Mouse (Mus musculus): ENCODE measurements around the gene Cs. TPM values are rescaled to one million over a fixed set of nuclear protein-coding genes. Genes with fewer than 3 reads are reported as not detected.

Cs gene
- polyA plus RNA-seq, 1 experiment from 2014 or later = 244 TPM

- 0 out of 2 replicates have a peak overlapping the region, but pooled peaks have one; percentile 5 for H3K4me3 ChIP-seq
- 87% methylated on average over 5 of the region's 5 CpGs for WGBS
- no peak for DNase-seq (ENCODE audit: low spot score)
- peaks cover 32% of the 10 kb centered on the region for H3K4me1 ChIP-seq
- no peaks in the 10 kb centered on the region for H3K27me3 ChIP-seq (replicated peaks; ENCODE audit: low read depth, poor library complexity, severe bottlenecking)
- H3K27ac ChIP-seq (replicated peaks) = no peak overlapping the region
- no peaks in the 10 kb centered on the region for H3K9me3 ChIP-seq
- peaks cover 75% of the 10 kb centered on the region for H3K36me3 ChIP-seq (replicated peaks)
Measured at GRCm38 (mm10) chr10:128380565-128380964, 43.0 kb downstream of the Cs start.

- Histone ChIP-seq H3K36me3 (replicated peaks) (peaks cover 94% of the 10 kb centered on the region), H3K4me3 (no peak overlapping the region), H3K9me3 (no peaks in the 10 kb centered on the region), H3K27ac (replicated peaks) (no peak overlapping the region), H3K27me3 (replicated peaks; ENCODE audit: low read depth, poor library complexity, severe bottlenecking) (no peaks in the 10 kb centered on the region), H3K4me1 (peaks cover 20% of the 10 kb centered on the region)
- DNase-seq (ENCODE audit: low spot score) = no peak
- WGBS = 89% methylated on average over 8 of the region's 8 CpGs
Measured at GRCm38 (mm10) chr10:128382482-128382881, 44.9 kb downstream of the Cs start.

- 90% methylated on average over 7 of the region's 7 CpGs for WGBS
- DNase-seq (ENCODE audit: low spot score) = no peak
- H3K36me3 ChIP-seq (replicated peaks) = peaks cover 100% of the 10 kb centered on the region
Measured at GRCm38 (mm10) chr10:128385902-128386301, 48.4 kb downstream of the Cs start.

GRCm38 (mm10) chr10:128388941-128389340 is 51.4 kb downstream of the Cs start:
- 93% methylated on average over 14 of the region's 14 CpGs for WGBS
- H3K27ac ChIP-seq (replicated peaks) = no peak overlapping the region
- no peaks in the 10 kb centered on the region for H3K27me3 ChIP-seq (replicated peaks; ENCODE audit: low read depth, poor library complexity, severe bottlenecking)
- DNase-seq (ENCODE audit: low spot score) = no peak
- H3K36me3 ChIP-seq (replicated peaks) = peaks cover 100% of the 10 kb centered on the region
- no peak overlapping the region for H3K4me3 ChIP-seq
- H3K4me1 ChIP-seq = peaks cover 5% of the 10 kb centered on the region; the same call in 1 of the 2 replicates
- H3K9me3 ChIP-seq = no peaks in the 10 kb centered on the region

More at GRCm38 (mm10) chr10:128385902-128386301, 48.4 kb downstream of the Cs start:
- no peak overlapping the region for H3K4me3 ChIP-seq
- no peak overlapping the region for H3K27ac ChIP-seq (replicated peaks)
- no peaks in the 10 kb centered on the region for H3K27me3 ChIP-seq (replicated peaks; ENCODE audit: low read depth, poor library complexity, severe bottlenecking)
- H3K4me1 ChIP-seq = no peaks in the 10 kb centered on the region
- no peaks in the 10 kb centered on the region for H3K9me3 ChIP-seq

GRCm38 (mm10) chr10:128389570-128389969 is 52.0 kb downstream of the Cs start:
- Histone ChIP-seq H3K4me1 (peaks cover 9% of the 10 kb centered on the region; the same call in 1 of the 2 replicates), H3K4me3 (no peak overlapping the region), H3K27me3 (replicated peaks; ENCODE audit: low read depth, poor library complexity, severe bottlenecking) (no peaks in the 10 kb centered on the region), H3K9me3 (no peaks in the 10 kb centered on the region), H3K36me3 (replicated peaks) (peaks cover 100% of the 10 kb centered on the region), H3K27ac (replicated peaks) (no peak overlapping the region)
- no peak for DNase-seq (ENCODE audit: low spot score)
- 89% methylated on average over 6 of the region's 6 CpGs for WGBS

- Histone ChIP-seq H3K36me3 (replicated peaks) (peaks cover 100% of the 10 kb centered on the region), H3K9me3 (no peaks in the 10 kb centered on the region), H3K4me1 (peaks cover 9% of the 10 kb centered on the region; the same call in 1 of the 2 replicates), H3K27me3 (replicated peaks; ENCODE audit: low read depth, poor library complexity, severe bottlenecking) (no peaks in the 10 kb centered on the region), H3K4me3 (no peak overlapping the region; the same call in 1 of the 2 replicates), H3K27ac (replicated peaks) (no peak overlapping the region)
- peak; percentile 7 for DNase-seq (ENCODE audit: low spot score)
- WGBS = 91% methylated on average over 12 of the region's 12 CpGs
Measured at GRCm38 (mm10) chr10:128390366-128390765, 52.8 kb downstream of the Cs start.

- Histone ChIP-seq H3K27ac (replicated peaks) (no peak overlapping the region), H3K36me3 (replicated peaks) (peaks cover 100% of the 10 kb centered on the region), H3K4me1 (peaks cover 15% of the 10 kb centered on the region), H3K27me3 (replicated peaks; ENCODE audit: low read depth, poor library complexity, severe bottlenecking) (no peaks in the 10 kb centered on the region), H3K9me3 (no peaks in the 10 kb centered on the region), H3K4me3 (no peak overlapping the region)
- WGBS = 76% methylated on average over 6 of the region's 6 CpGs
- DNase-seq (ENCODE audit: low spot score) = no peak
Measured at GRCm38 (mm10) chr10:128391850-128392249, 54.3 kb downstream of the Cs start.

GRCm38 (mm10) chr10:128396017-128396673 is 58.6 kb downstream of the Cs start:
- no peaks in the 10 kb centered on the region for H3K27me3 ChIP-seq (replicated peaks; ENCODE audit: low read depth, poor library complexity, severe bottlenecking)
- H3K36me3 ChIP-seq (replicated peaks) = peaks cover 76% of the 10 kb centered on the region
- no peak overlapping the region; the same call in 1 of the 2 replicates for H3K27ac ChIP-seq (replicated peaks)
- H3K9me3 ChIP-seq = no peaks in the 10 kb centered on the region
- H3K4me1 ChIP-seq = peaks cover 38% of the 10 kb centered on the region
- no peak for DNase-seq (ENCODE audit: low spot score)
- WGBS = 71% methylated on average over 11 of the region's 11 CpGs
- H3K4me3 ChIP-seq = no peak overlapping the region

- Histone ChIP-seq H3K27me3 (replicated peaks; ENCODE audit: low read depth, poor library complexity, severe bottlenecking) (no peaks in the 10 kb centered on the region), H3K9me3 (no peaks in the 10 kb centered on the region), H3K4me1 (peaks cover 42% of the 10 kb centered on the region), H3K4me3 (0 out of 2 replicates have a peak overlapping the region, but pooled peaks have one; percentile 17), H3K36me3 (replicated peaks) (peaks cover 76% of the 10 kb centered on the region), H3K27ac (replicated peaks) (no peak overlapping the region)
- no peak for DNase-seq (ENCODE audit: low spot score)
- 73% methylated on average over 10 of the region's 10 CpGs for WGBS
Measured at GRCm38 (mm10) chr10:128396716-128397264, 59.3 kb downstream of the Cs start.

GRCm38 (mm10) chr10:128397466-128397865 is 59.9 kb downstream of the Cs start:
- 68% methylated on average over 7 of the region's 7 CpGs for WGBS
- Histone ChIP-seq H3K27ac (replicated peaks) (no peak overlapping the region), H3K36me3 (replicated peaks) (peaks cover 73% of the 10 kb centered on the region), H3K9me3 (no peaks in the 10 kb centered on the region), H3K27me3 (replicated peaks; ENCODE audit: low read depth, poor library complexity, severe bottlenecking) (no peaks in the 10 kb centered on the region), H3K4me3 (peak overlapping the region; percentile 21; the same call in 1 of the 2 replicates), H3K4me1 (peaks cover 42% of the 10 kb centered on the region)
- DNase-seq (ENCODE audit: low spot score) = no peak

GRCm38 (mm10) chr10:128400338-128400737 is 62.8 kb downstream of the Cs start:
- 26% methylated on average over 5 of the region's 5 CpGs for WGBS
- peak overlapping the region; percentile 18; the same call in 1 of the 2 replicates for H3K4me3 ChIP-seq
- no peak overlapping the region for H3K27ac ChIP-seq (replicated peaks)
- no peaks in the 10 kb centered on the region for H3K9me3 ChIP-seq
- H3K4me1 ChIP-seq = peaks cover 33% of the 10 kb centered on the region
- no peaks in the 10 kb centered on the region for H3K27me3 ChIP-seq (replicated peaks; ENCODE audit: low read depth, poor library complexity, severe bottlenecking)
- H3K36me3 ChIP-seq (replicated peaks) = peaks cover 54% of the 10 kb centered on the region
- no peak for DNase-seq (ENCODE audit: low spot score)

- WGBS = 7% methylated on average over 2 of the region's 2 CpGs
- Histone ChIP-seq H3K27ac (replicated peaks) (no peak within 1 kb of the TSS), H3K27me3 (replicated peaks; ENCODE audit: low read depth, poor library complexity, severe bottlenecking) (no peaks in the 10 kb centered on the region), H3K4me1 (peaks cover 30% of the 10 kb centered on the region), H3K4me3 (peak within 1 kb of the TSS; percentile 18; the same call in 1 of the 2 replicates), H3K9me3 (no peaks in the 10 kb centered on the region), H3K36me3 (replicated peaks) (peaks cover 54% of the 10 kb centered on the region)
- DNase-seq (ENCODE audit: low spot score) = no peak
Measured at GRCm38 (mm10) chr10:128401056-128401455, 63.5 kb downstream of the Cs start, which contains the start of gene Slc39a5. Gene Slc39a5 (minus strand): TSS chr10:128401229.

- Histone ChIP-seq H3K4me3 (no peak overlapping the region), H3K36me3 (replicated peaks) (peaks cover 54% of the 10 kb centered on the region), H3K27ac (replicated peaks) (no peak overlapping the region), H3K9me3 (no peaks in the 10 kb centered on the region), H3K27me3 (replicated peaks; ENCODE audit: low read depth, poor library complexity, severe bottlenecking) (no peaks in the 10 kb centered on the region), H3K4me1 (peaks cover 28% of the 10 kb centered on the region)
- 76% methylated on average over 9 of the region's 9 CpGs for WGBS
- DNase-seq (ENCODE audit: low spot score) = no peak
Measured at GRCm38 (mm10) chr10:128401638-128402037, 64.1 kb downstream of the Cs start.

Data from embryonic facial prominence, embryonic 10.5 days (tissue).